Mouse (Mus musculus) E14TG2a.4 (cell line): Measurements from ENCODE around the gene Zc3h6.

ENCODE experiments used
- H3K27me3 ChIP-seq: 2 replicates; pipeline ENCODE4 v1.6.1; 2014; ENCODE audit warnings: low read length, control low read depth; ENCODE audit not compliant: insufficient read depth
- H3K36me3 ChIP-seq: 2 replicates; pipeline ENCODE4 v1.6.1; 2014; ENCODE audit warnings: low read length, control low read depth; ENCODE audit not compliant: insufficient read depth
- H3K4me1 ChIP-seq: replicated peaks from 2 replicates; pipeline ENCODE4 v1.6.1; 2014; ENCODE audit warnings: low read depth, low read length, control low read depth
- H3K4me3 ChIP-seq: replicated peaks from 2 replicates; pipeline ENCODE4 v1.5.1; 2014; ENCODE audit warnings: mild to moderate bottlenecking, low read length
- H3K9me3 ChIP-seq: 2 replicates; pipeline ENCODE4 v1.6.1; 2014; ENCODE audit warnings: low read length, control low read depth
- CTCF ChIP-seq: conservative IDR thresholded peaks from 2 replicates; pipeline ENCODE4 v1.5.1; 2014; ENCODE audit warnings: low read length
- NANOG ChIP-seq: IDR thresholded peaks from 2 replicates; pipeline ENCODE4 v1.6.1; 2014; ENCODE audit warnings: borderline replicate concordance, low read length, mixed read lengths
- POU5F1 ChIP-seq: IDR thresholded peaks from 2 replicates; pipeline ENCODE4 v1.6.1; 2014; ENCODE audit warnings: low read length, borderline replicate concordance

Gene Zc3h6

GRCm38 (mm10) chr2:128966641-128967580, at the start of gene Zc3h6:
Zc3h6 (plus strand) TSS chr2:128967402.
- TF ChIP-seq NANOG (no peak), CTCF (no peak), POU5F1 (no peak)
- Histone ChIP-seq H3K4me1 (peaks cover 26% of the 10 kb centered on the region), H3K4me3 (peak within 1 kb of the TSS; percentile 92), H3K27me3 (no peaks in the 10 kb centered on the region), H3K9me3 (no peaks in the 10 kb centered on the region), H3K36me3 (no peaks in the 10 kb centered on the region)

GRCm38 (mm10) chr2:128924799-128925198, 42.4 kb upstream of the Zc3h6 start:
- Histone ChIP-seq H3K27me3 (no peaks in the 10 kb centered on the region), H3K4me3 (no peak overlapping the region), H3K4me1 (no peaks in the 10 kb centered on the region; the same call in 1 of the 2 replicates), H3K9me3 (no peaks in the 10 kb centered on the region; the same call in 1 of the 2 replicates), H3K36me3 (peaks cover 34% of the 10 kb centered on the region)
- no peak for TF ChIP-seq NANOG

DNA sequence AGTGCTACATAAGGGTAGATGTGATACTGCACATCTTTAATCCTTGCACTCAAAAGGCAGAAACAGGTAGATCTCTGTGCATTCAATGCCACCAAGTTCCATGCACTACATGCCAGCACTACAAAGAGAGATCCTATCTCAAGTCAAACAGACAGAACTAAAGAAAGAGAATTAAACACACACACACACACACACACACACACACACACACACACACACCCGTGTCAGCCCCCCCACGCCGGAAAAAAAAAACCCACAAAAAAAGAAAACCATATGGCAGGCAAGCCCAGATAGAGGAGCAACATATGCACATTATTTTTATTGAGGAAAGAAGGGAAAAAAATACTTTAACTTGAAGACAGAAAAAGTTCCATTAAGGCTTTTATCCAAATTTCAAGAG, 38.8 kb upstream of the Zc3h6 start:
- Histone ChIP-seq H3K36me3 (peaks cover 64% of the 10 kb centered on the region), H3K9me3 (no peaks in the 10 kb centered on the region), H3K4me1 (no peaks in the 10 kb centered on the region; the same call in 1 of the 2 replicates), H3K4me3 (no peak overlapping the region), H3K27me3 (no peaks in the 10 kb centered on the region)
- TF ChIP-seq NANOG (no peak), POU5F1 (no peak), CTCF (no peak)

- TF ChIP-seq CTCF = no peak
- TF ChIP-seq POU5F1 = no peak
- TF ChIP-seq NANOG = no peak
- Histone ChIP-seq H3K4me1 (no peaks in the 10 kb centered on the region), H3K9me3 (no peaks in the 10 kb centered on the region), H3K27me3 (no peaks in the 10 kb centered on the region), H3K4me3 (no peak overlapping the region), H3K36me3 (peaks cover 78% of the 10 kb centered on the region)
Measured at GRCm38 (mm10) chr2:128930704-128931103, 36.5 kb upstream of the Zc3h6 start.

DNA sequence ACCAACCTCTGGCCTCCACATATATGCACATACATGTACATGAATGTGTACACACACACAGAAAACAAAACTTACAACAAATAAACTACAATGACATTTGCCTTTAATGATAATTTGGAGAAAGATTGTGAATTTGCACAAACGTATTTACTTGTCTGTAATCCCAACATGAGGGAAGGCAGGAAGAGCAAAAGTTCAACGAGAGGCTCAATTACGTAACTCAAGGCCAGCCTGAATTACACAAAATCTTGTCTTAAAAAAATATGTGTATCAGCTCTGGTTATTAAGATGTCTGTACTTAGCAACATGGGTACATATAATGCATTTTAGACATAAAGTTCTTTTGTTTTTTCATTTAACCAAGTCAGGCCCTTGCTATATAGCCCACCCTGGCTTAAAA, 30.9 kb upstream of the Zc3h6 start:
- Histone ChIP-seq H3K36me3 (peaks cover 70% of the 10 kb centered on the region), H3K9me3 (no peaks in the 10 kb centered on the region), H3K27me3 (no peaks in the 10 kb centered on the region), H3K4me3 (no peak overlapping the region), H3K4me1 (no peaks in the 10 kb centered on the region)
- TF ChIP-seq CTCF (no peak), POU5F1 (no peak), NANOG (no peak)

DNA sequence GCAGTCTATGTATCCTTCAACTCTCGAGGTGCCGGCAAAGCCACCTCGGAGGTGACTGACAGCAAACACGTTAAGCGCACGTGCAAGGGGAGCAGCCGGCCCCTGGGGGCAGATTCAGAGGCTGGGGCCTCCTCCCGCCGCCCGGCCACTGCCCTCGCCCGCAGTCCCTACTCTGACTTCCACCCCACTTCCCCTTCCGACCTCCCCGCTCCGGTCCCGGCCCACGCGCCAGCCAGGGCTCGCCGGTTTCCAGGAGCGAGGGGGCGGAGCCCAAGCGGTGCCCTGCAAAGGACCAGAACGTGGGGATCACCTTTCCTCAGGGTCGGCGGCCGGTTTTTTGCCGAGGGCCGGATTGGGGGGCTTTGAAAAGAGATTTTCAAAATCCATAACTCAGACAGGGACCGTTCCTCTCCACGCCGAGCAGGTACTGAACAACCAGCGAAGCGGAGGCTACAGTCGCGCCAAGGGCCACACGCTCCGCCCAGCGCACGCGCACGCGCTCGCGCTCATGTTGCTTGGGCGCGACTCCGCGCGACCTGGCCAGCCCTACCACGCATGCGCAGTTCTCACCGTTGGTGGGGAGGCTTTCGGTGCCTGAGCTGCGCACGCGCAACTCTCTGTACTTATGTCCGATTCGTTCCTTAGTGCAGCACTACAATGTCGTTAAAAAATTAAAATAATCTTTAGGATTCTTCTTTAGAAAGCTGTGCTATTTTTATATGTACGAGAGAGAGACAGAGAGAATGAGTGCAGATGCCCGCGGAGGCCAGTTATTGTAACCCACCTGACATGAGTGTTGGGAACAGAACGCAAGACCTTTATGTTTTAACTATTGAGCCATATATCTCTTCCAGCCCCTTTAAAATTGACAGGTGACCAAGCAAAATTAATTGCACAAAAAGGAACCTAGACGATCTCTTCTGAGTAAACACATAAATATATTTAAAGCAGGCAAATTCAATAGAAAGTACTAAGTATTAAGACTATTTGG, 23.4 kb upstream of the Zc3h6 start, which contains the start of gene Zc3h8:
TSS of gene Zc3h8 (minus strand) at position 540 of the 991 bp plus-strand sequence.
- Histone ChIP-seq H3K27me3 (peaks cover 14% of the 10 kb centered on the region), H3K9me3 (no peaks in the 10 kb centered on the region), H3K36me3 (peaks cover 19% of the 10 kb centered on the region), H3K4me3 (peak within 1 kb of the TSS; percentile 88), H3K4me1 (peaks cover 5% of the 10 kb centered on the region)
- TF ChIP-seq POU5F1 (no peak), CTCF (no peak), NANOG (no peak)

GRCm38 (mm10) chr2:128947962-128948588, 19.1 kb upstream of the Zc3h6 start:
- TF ChIP-seq CTCF (peak; percentile 67), NANOG (no peak), POU5F1 (peak; percentile 53; the same call in 1 of the 2 replicates)
- Histone ChIP-seq H3K27me3 (peaks cover 16% of the 10 kb centered on the region), H3K9me3 (no peaks in the 10 kb centered on the region), H3K4me3 (no peak overlapping the region), H3K36me3 (no peaks in the 10 kb centered on the region), H3K4me1 (peaks cover under 1% of the 10 kb centered on the region; the same call in 1 of the 2 replicates)
